In genomic region chr10:117405526-117406282, GRCm38 (mm10) we compare ENCODE assay signal across 26 mouse cellular contexts. TPM values are rescaled to one million over a fixed set of nuclear protein-coding genes. Genes with fewer than 3 reads are reported as not detected.
DNase-seq lines count a peak whose midpoint lies in the region; ATAC-seq and TF ChIP-seq lines count a peak whose summit lies in the region.
"Had no signal": no experiment of that assay in that cellular context is flagged by ENCODE, and none has a peak within 500 bp of the region (broad histone marks: within the 10 kb centered on the region; RNA-seq: fewer than 3 reads in every experiment).

No protein-coding gene starts in this region.

- H3K27me3 ChIP-seq in heart, embryonic 11.5 days (ENCODE audit: control insufficient read depth, insufficient read depth, low read length): no peaks in the 10 kb centered on the region
- H3K27me3 ChIP-seq in MEL (ENCODE audit: control insufficient read depth in 1 of 2, insufficient read depth in 2 of 2, low read length in 2 of 2): no peaks in the 10 kb centered on the region
- H3K27me3 ChIP-seq in forebrain, embryonic 16.5 days (replicated peaks; ENCODE audit: control insufficient read depth, insufficient read depth, low read length): no peaks in the 10 kb centered on the region
- H3K27me3 ChIP-seq: CH12.LX had no signal

- no peak overlapping the region for H3K4me2 ChIP-seq in heart, embryonic 11.5 days
- H3K4me2 ChIP-seq in forebrain, embryonic 16.5 days (ENCODE audit: low read length): no peak overlapping the region

- H3K79me2 ChIP-seq in MEL (ENCODE audit: control insufficient read depth, insufficient read depth, low read length, poor library complexity): no peaks in the 10 kb centered on the region

- DNase-seq in heart, adult 11 months: peak; percentile 15
- DNase-seq in 3T3-L1 (ENCODE audit: low read depth, low spot score): peak; percentile 91
- DNase-seq in MEL (ENCODE audit: low read depth, low spot score): no peak
- peak; percentile 92 for DNase-seq in adipocyte (ENCODE audit: low spot score)
- no peak for DNase-seq in adrenal gland, postnatal 10 days
- no peak for DNase-seq in adrenal gland, adult (ENCODE audit: inconsistent age in 2 of 2, low spot score in 1 of 2)
- DNase-seq: adrenal gland, adult 2 months; adrenal gland, adult 8-10 months; adrenal gland, postnatal 14 days; adrenal gland, postnatal 25 days; adrenal gland, postnatal 36 days; B cell, adult 2 months; cerebellum, adult 11 months; cerebellum, adult 11-12 months; cerebellum, adult 18-20 months; cerebellum, adult 2 months; cerebellum, adult 8-10 months; cerebellum, adult 9-10 months; cerebellum, adult 9-11 months had no signal

- H3K9me3 ChIP-seq in heart, embryonic 11.5 days (replicated peaks; ENCODE audit: control insufficient read depth, low read length): no peaks in the 10 kb centered on the region
- no peaks in the 10 kb centered on the region for H3K9me3 ChIP-seq in MEL (replicated peaks; ENCODE audit: insufficient read depth, low read length)
- H3K9me3 ChIP-seq in forebrain, embryonic 16.5 days (ENCODE audit: control insufficient read depth, low read length): no peaks in the 10 kb centered on the region
- H3K9me3 ChIP-seq: G1E had no signal

- ATAC-seq in heart, embryonic 11.5 days (replicated peaks; ENCODE audit: insufficient number of reproducible peaks, low FRiP score, low TSS enrichment): no peak
- ATAC-seq in forebrain, embryonic 16.5 days: no peak
- ATAC-seq: activated CD4-positive, CD25-positive, alpha-beta regulatory T cell, adult 4 months; CD4-positive, CD25-positive, alpha-beta regulatory T cell, adult 4 months; Patski had no signal

- no peaks in the 10 kb centered on the region for H3K36me3 ChIP-seq in heart, embryonic 11.5 days (ENCODE audit: control insufficient read depth, insufficient read depth, low read length)
- H3K36me3 ChIP-seq in MEL (ENCODE audit: control insufficient read depth in 1 of 2, insufficient read depth in 2 of 2, low read length in 2 of 2): peaks cover 0 to 7% of the 10 kb centered on the region in 2 experiments; a peak in 1 of 4 replicates
- no peaks in the 10 kb centered on the region for H3K36me3 ChIP-seq in forebrain, embryonic 16.5 days (ENCODE audit: control insufficient read depth, insufficient read depth)
- H3K36me3 ChIP-seq: G1E had no signal

- 0 out of 4 replicates have a peak, but pooled peaks of 1 of the 2 experiments have one; percentile 11 for TF ChIP-seq EP300 in MEL (IDR thresholded peaks at IDR 0.05; ENCODE audit: low read depth in 1 of 2, low read length in 2 of 2)

- no peak for TF ChIP-seq POLR2A in MEL (IDR thresholded peaks at IDR 0.05; ENCODE audit: control insufficient read depth in 1 of 2, insufficient read depth in 1 of 2, low read depth in 1 of 2, low read length in 2 of 2, poor library complexity in 1 of 2)

- no peak overlapping the region for H3K27ac ChIP-seq in heart, embryonic 11.5 days (ENCODE audit: low read depth, low read length)
- no peak overlapping the region for H3K27ac ChIP-seq in MEL (ENCODE audit: control insufficient read depth, low read depth, low read length)
- no peak overlapping the region for H3K27ac ChIP-seq in forebrain, embryonic 16.5 days (ENCODE audit: low read length)

- H3K9ac ChIP-seq in heart, embryonic 11.5 days (ENCODE audit: low read depth, low read length): no peak overlapping the region
- no peak overlapping the region for H3K9ac ChIP-seq in MEL (ENCODE audit: control insufficient read depth, low read depth, low read length, poor library complexity, severe bottlenecking)
- H3K9ac ChIP-seq in forebrain, embryonic 16.5 days (replicated peaks; ENCODE audit: low read depth, low read length): no peak overlapping the region

- TF ChIP-seq RAD21 in MEL (IDR thresholded peaks at IDR 0.05; ENCODE audit: low read depth, low read length): no peak

- WGBS in heart, embryonic 11.5 days (ENCODE audit: insufficient replicate concordance): 78% methylated on average over 6 of the region's 6 CpGs
- 87% methylated on average over 6 of the region's 6 CpGs for WGBS in forebrain, embryonic 16.5 days

- H3K4me3 ChIP-seq in heart, embryonic 11.5 days (ENCODE audit: low read depth, low read length): no peak overlapping the region
- no peak overlapping the region for H3K4me3 ChIP-seq in MEL (ENCODE audit: control insufficient read depth in 1 of 2, insufficient read depth in 1 of 2, low read depth in 2 of 2, low read length in 2 of 2)
- no peak overlapping the region for H3K4me3 ChIP-seq in forebrain, embryonic 16.5 days (replicated peaks; ENCODE audit: low read length)

- TF ChIP-seq CTCF in MEL (IDR thresholded peaks at IDR 0.05 in 2 of 3, conservative IDR thresholded peaks at IDR 0.05 in 1 of 3; ENCODE audit: control insufficient read depth in 1 of 3, insufficient read depth in 1 of 3, low read depth in 2 of 3, low read length in 3 of 3, poor library complexity in 1 of 3, severe bottlenecking in 1 of 3): no peak

- no peaks in the 10 kb centered on the region; the same call in 1 of the 2 replicates for H3K4me1 ChIP-seq in heart, embryonic 11.5 days (ENCODE audit: control insufficient read depth, insufficient read depth, low read length)
- peaks cover 4 to 19% of the 10 kb centered on the region in 2 experiments; a peak in 2 of 4 replicates for H3K4me1 ChIP-seq in MEL (ENCODE audit: control insufficient read depth in 1 of 2, insufficient read depth in 2 of 2, low read length in 2 of 2)
- H3K4me1 ChIP-seq in forebrain, embryonic 16.5 days (replicated peaks; ENCODE audit: control insufficient read depth, insufficient read depth, low read length): peaks cover 4% of the 10 kb centered on the region; the same call in 1 of the 2 replicates

TF ChIP-seq in MEL, 35 proteins besides CTCF, POLR2A, EP300 and RAD21:
- 0 out of 2 replicates have a peak, but pooled peaks have one; percentile 33 for TF ChIP-seq GATA1 (IDR thresholded peaks at IDR 0.05; ENCODE audit: low read depth, low read length)
- TF ChIP-seq HCFC1 (IDR thresholded peaks at IDR 0.05; ENCODE audit: low read depth, low read length): no peak
- TF ChIP-seq CHD2 (IDR thresholded peaks at IDR 0.05; ENCODE audit: low read length): no peak

RNA-seq across cellular contexts. Expression of gene Cpsf6, which starts 25.9 kb away (rescaled TPM):
- polyA plus RNA-seq in heart, embryonic 11.5 days (2014; fragmentation: Nextera tagmentation; extraction: Ambion mirVana): 97.9 and 117 TPM in 2 replicates
- total RNA-seq in MEL (2012; rRNA removed): 88.2 and 103 TPM in 2 replicates
- 10 to 100 TPM in 1 of 2 experiments, not detected in 1; 85.7 TPM for polyA plus RNA-seq in MEL (2012; ENCODE audit: insufficient read depth in 1 of 2, insufficient read length in 2 of 2, low read depth in 1 of 2, low replicate concordance in 2 of 2, missing spikeins in 1 of 2)
- 203 and 225 TPM in 2 replicates for polyA plus RNA-seq in forebrain, embryonic 16.5 days (2015; fragmentation: Nextera tagmentation; extraction: Ambion mirVana)
- total RNA-seq in adrenal gland, postnatal 10 days (2021): 10 to 100 TPM; 69.7 to 81.3 TPM

Comparison
In these comparisons a context has a peak if more than half of its experiments do, and no peak if none do; other contexts are left out.
1. DNase-seq: peak in heart, adult 11 months (single experiment), 3T3-L1 (single experiment) and adipocyte (single experiment); none in MEL (single experiment), adrenal gland, postnatal 10 days (single experiment) and adrenal gland, adult (0 of 2).